Mouse (Mus musculus) gastrocnemius, adult 2 months (tissue): Measurements from ENCODE around the gene Sap25. TPM values are rescaled to one million over a fixed set of nuclear protein-coding genes. Genes with fewer than 3 reads are reported as not detected.

Source experiments
- DNase-seq: peaks from one replicate; pipeline ENCODE4 v3.0.0; 2022
- H3K27ac ChIP-seq: fragments of 200-600 bp; 2 replicates; pipeline ENCODE4 v1.8.1; 2022; ENCODE audit warnings: mild to moderate bottlenecking
- H3K4me3 ChIP-seq: fragments of 200-600 bp; 2 replicates; pipeline ENCODE4 v1.8.1; 2022; ENCODE audit warnings: mild to moderate bottlenecking, moderate library complexity
- CTCF ChIP-seq: fragments of 200-600 bp; IDR thresholded peaks from 2 replicates; pipeline ENCODE4 v1.8.1; 2022; ENCODE audit warnings: antibody characterized with exemption, mild to moderate bottlenecking, moderate library complexity
- intact Hi-C: fragments of 180-260 bp; cut with DNase I; formaldehyde crosslinking; loops from one replicate; pipeline ENCODE4 v1.15.1; 2025
- long read RNA-seq, 2 experiments: library from polyadenylated mRNA; stranded (forward); transcript quantifications; one replicate each; pipeline ENCODE4 v2.0.0; 2021
- total RNA-seq, 2 experiments: library from RNA; stranded (reverse); gene quantifications; 2 replicates each; pipeline ENCODE4 v1.2.3; 2021

Gene Sap25
- 1 to 10 TPM; 1.6 to 4.2 TPM for total RNA-seq
- long read RNA-seq, experiment 1, partial matches to known transcripts = 0 of 1 reads
- long read RNA-seq, experiment 1, other reads (novel, unspliced or antisense) = 0 of 1 reads
- long read RNA-seq, experiment 2, partial matches to known transcripts = 0 of 1 reads
- long read RNA-seq, experiment 2, other reads (novel, unspliced or antisense) = 0 of 1 reads

DNA sequence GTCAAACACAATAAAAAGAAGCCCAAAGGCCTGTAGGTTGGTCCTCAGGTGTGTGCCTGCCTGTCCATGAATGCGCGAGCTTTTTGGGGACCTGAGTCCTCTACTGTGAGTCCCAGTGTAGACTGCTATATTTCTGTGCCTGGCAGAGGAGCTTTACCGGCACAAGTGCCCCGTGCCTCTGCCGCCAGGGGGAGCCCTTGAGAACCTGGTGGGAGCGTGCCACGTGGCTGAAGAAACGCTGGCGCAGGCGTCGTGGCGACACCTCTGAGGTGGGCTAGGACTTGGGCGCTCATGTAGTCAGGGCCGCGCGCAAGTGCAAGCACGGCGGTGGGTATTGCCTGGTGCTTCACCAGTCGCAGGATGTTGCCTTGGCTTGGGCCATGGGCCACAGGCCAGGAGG, at the start of gene Sap25:
Gene Sap25 (plus strand): TSS at position 281 of the 400 bp plus-strand sequence.
- peak; percentile 60 for DNase-seq
- H3K27ac ChIP-seq = no peak within 1 kb of the TSS
- peak; percentile 58 for TF ChIP-seq CTCF
- no peak within 1 kb of the TSS for H3K4me3 ChIP-seq
- intact Hi-C loops = no loop called here

DNA sequence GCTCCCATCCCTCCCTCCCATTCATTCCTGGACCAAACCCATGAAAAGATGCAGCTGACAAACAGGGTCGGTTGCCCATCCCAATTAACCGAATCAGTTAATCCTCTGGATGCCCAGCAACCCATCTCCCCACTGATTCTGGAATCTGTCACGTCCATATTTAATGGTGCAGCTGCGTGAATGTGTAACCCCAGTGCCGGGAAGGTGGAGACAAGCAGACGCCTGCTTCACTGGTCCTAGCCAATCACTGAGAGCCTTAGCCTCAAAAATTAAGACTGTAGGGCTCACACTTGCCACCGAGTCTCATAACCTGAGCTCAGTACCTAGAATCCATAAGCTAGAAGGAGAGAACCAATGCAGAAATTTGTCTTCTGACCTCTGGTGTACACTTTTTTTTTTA, 45.2 kb upstream of the Sap25 start:
- no peak for DNase-seq
- intact Hi-C loops = no loop called here
- Histone ChIP-seq H3K27ac (no peak overlapping the region), H3K4me3 (no peak overlapping the region)
- TF ChIP-seq CTCF = no peak

GRCm38 (mm10) chr5:137596601-137597261, 44.4 kb upstream of the Sap25 start:
- Histone ChIP-seq H3K27ac (peak overlapping the region; percentile 46; the same call in 1 of the 2 replicates), H3K4me3 (peak overlapping the region; percentile 33)
- no peak for DNase-seq
- intact Hi-C loops = no loop called here
- no peak for TF ChIP-seq CTCF

- intact Hi-C loops = no loop called here
- DNase-seq = no peak
- Histone ChIP-seq H3K27ac (no peak overlapping the region), H3K4me3 (no peak overlapping the region)
- no peak for TF ChIP-seq CTCF
Observed at GRCm38 (mm10) chr5:137597625-137598024, 43.5 kb upstream of the Sap25 start.

- TF ChIP-seq CTCF = no peak
- DNase-seq = no peak
- intact Hi-C loops = no loop called here
- Histone ChIP-seq H3K4me3 (no peak overlapping the region), H3K27ac (no peak overlapping the region)
Observed at GRCm38 (mm10) chr5:137598100-137598826, 42.9 kb upstream of the Sap25 start.

GRCm38 (mm10) chr5:137599600-137599999, 41.5 kb upstream of the Sap25 start:
- intact Hi-C loops = no loop called here
- Histone ChIP-seq H3K4me3 (peak overlapping the region; percentile 82), H3K27ac (peak overlapping the region; percentile 99)
- TF ChIP-seq CTCF = no peak
- no peak for DNase-seq

- H3K4me3 ChIP-seq = peak overlapping the region; percentile 82
- TF ChIP-seq CTCF = no peak
- intact Hi-C loops = loop anchor here (5.0 kb wide), 2 partner anchors 68 to 98 kb away; partner anchors contain the start of genes Epo, Gnb2 and Pop7
- DNase-seq = no peak
- H3K27ac ChIP-seq = peak overlapping the region; percentile 99
Observed at GRCm38 (mm10) chr5:137600281-137600618, 40.9 kb upstream of the Sap25 start.

- intact Hi-C loops = loop anchor here (1.0 to 5.0 kb wide), 3 partner anchors 28 to 98 kb away; partner anchors contain the start of genes Epo, Gnb2 and Pop7
Observed at GRCm38 (mm10) chr5:137600619-137601364, 40.3 kb upstream of the Sap25 start, which contains the start of gene Mospd3. Mospd3 (minus strand) TSS chr5:137601058.

DNA sequence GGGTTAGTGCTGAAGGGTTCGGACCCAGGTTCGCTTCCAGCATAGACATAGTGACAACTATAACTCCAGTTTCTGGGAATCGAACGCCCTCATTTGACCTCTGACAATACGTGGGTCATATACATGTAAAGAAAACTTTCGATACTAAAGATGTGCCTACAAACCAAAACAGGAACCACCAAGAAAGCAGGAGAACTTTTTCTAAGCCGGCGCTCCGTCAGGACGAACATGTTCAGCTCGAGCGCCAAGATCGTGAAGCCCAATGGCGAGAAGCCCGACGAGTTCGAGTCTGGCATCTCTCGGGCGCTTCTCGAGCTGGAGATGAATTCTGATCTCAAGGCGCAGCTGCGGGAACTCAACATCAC, 39.8 kb upstream of the Sap25 start:
- intact Hi-C loops = loop anchor here (1.0 to 5.0 kb wide), 3 partner anchors 27 to 99 kb away; partner anchors contain the start of genes Epo, Gnb2 and Pop7
- TF ChIP-seq CTCF = no peak
- Histone ChIP-seq H3K27ac (peak overlapping the region; percentile 99), H3K4me3 (peak overlapping the region; percentile 82)
- peak; percentile 69 for DNase-seq

More at GRCm38 (mm10) chr5:137600619-137601364, 40.3 kb upstream of the Sap25 start, which contains the start of gene Mospd3:
- DNase-seq = peak; percentile 97
- H3K4me3 ChIP-seq = peak within 1 kb of the TSS; percentile 82
- H3K27ac ChIP-seq = peak within 1 kb of the TSS; percentile 99
- TF ChIP-seq CTCF = no peak

DNA sequence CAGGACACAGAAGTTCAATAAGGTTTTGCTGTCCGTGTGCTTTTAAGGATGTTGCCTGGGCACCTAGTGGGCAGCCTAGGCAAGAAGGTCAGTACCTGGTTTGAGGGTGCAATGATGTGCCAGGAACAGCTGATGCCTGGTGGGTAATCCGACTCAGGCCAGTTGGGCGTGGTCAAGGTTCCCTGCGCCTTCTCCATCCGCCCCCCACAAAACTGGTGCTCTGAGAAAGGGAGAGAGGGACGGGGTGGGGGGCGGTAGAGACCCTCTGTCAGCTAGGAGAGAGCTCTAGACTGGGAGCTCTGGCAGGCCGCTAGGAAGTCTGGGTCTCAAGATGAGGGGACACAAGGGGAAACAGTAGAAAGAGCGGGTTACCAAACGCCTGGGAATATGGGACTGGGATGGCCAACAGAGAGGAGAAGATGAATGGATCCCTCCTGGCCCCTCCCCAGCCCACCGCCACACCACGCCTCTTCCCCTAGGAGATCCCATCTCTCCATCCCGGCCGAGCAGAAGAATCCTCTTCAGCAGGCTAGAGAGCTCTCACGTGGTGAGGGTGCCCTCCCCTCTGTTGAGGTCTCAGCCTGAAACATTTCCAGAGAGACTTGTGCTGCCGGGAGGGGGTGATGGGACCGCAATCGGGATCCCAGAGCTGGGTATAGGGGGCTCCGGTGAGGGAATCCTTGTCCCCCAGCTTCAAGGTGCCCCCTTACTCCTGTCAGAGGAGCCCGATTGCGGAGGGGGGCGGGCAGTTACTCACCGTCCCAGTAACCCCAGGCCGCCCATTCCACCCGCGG, 33.1 kb upstream of the Sap25 start:
- peak overlapping the region; percentile 72 for H3K4me3 ChIP-seq
- DNase-seq = no peak
- intact Hi-C loops = no loop called here
- H3K27ac ChIP-seq = peak overlapping the region; percentile 88
- no peak for TF ChIP-seq CTCF

DNA sequence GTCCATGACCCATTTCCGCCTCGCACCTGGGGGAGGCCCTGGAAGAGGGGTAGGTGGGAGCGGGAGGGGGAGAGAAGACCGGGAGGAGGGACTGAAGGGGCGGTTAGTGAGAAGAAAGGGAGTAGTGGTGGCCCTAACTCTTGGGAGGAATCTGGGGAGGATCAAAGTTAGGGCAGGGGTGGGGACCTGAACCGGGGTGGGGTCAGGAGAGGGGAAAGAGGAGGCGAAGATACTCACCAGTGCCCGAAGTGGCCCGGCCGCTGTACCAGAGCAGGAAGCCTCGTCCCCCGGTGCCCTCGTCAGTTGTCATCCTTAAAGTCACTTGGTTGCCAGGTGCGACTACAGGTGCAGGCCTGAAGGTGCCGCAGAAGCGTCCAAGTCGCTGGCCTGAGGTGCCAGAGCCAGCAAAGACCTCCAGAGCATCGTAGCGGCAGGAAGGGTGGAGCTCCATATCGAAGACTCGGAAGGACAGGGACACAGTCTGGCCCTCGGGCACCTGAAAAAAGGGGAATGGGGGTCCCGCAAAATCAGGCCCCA, 32.4 kb upstream of the Sap25 start:
- H3K27ac ChIP-seq = peak overlapping the region; percentile 88
- intact Hi-C loops = no loop called here
- H3K4me3 ChIP-seq = peak overlapping the region; percentile 72
- DNase-seq = no peak
- no peak for TF ChIP-seq CTCF
